Mouse (Mus musculus) heart, postnatal 0 days (tissue): ENCODE data around the gene Ptpn13. TPM values are rescaled to one million over a fixed set of nuclear protein-coding genes. Genes with fewer than 3 reads are reported as not detected.
A peak's percentile ranks its signal among the peaks of the same experiment; 100 is the strongest.

Experiments used
- ATAC-seq: fragments of 200-750 bp; cut with Nextera tagmentation; 2 replicates; pipeline ENCODE4 v1.8.0; 2017; ENCODE audit warnings: low read depth, moderate number of reproducible peaks, moderate library complexity; ENCODE audit not compliant: insufficient read depth
- DNase-seq: peaks from one replicate; pipeline ENCODE4 v3.0.0-alpha.2; 2016; ENCODE audit warnings: low spot score
- H3K27ac ChIP-seq: fragments of 300-500 bp; sonication (generic); 2 replicates; pipeline ENCODE4 v1.5.1; 2014; ENCODE audit warnings: low read depth, mild to moderate bottlenecking
- H3K27me3 ChIP-seq: fragments of 300-500 bp; sonication (generic); 2 replicates; pipeline ENCODE4 v1.6.1; 2014; ENCODE audit warnings: low read length, mixed read lengths; ENCODE audit not compliant: control insufficient read depth, insufficient read depth
- H3K36me3 ChIP-seq: fragments of 300-500 bp; sonication (generic); replicated peaks from 2 replicates; pipeline ENCODE4 v1.6.1; 2014; ENCODE audit warnings: low read length, mixed read lengths; ENCODE audit not compliant: control insufficient read depth, insufficient read depth
- H3K4me1 ChIP-seq: fragments of 300-500 bp; sonication (generic); 2 replicates; pipeline ENCODE4 v1.6.1; 2014; ENCODE audit warnings: antibody characterized with exemption; ENCODE audit not compliant: control insufficient read depth, insufficient read depth
- H3K4me2 ChIP-seq: fragments of 300-500 bp; sonication (generic); 2 replicates; pipeline ENCODE4 v1.6.1; 2014; ENCODE audit warnings: low read depth, mild to moderate bottlenecking, low read length, moderate library complexity
- H3K4me3 ChIP-seq: fragments of 300-500 bp; sonication (generic); 2 replicates; pipeline ENCODE4 v1.5.1; 2014; ENCODE audit warnings: low read depth, low read length
- H3K9ac ChIP-seq: fragments of 300-500 bp; sonication (generic); replicated peaks from 2 replicates; pipeline ENCODE4 v1.6.1; 2014; ENCODE audit warnings: low read depth, low read length, mixed read lengths
- H3K9me3 ChIP-seq: fragments of 300-500 bp; sonication (generic); replicated peaks from 2 replicates; pipeline ENCODE4 v1.6.1; 2016; ENCODE audit warnings: low read length; ENCODE audit not compliant: control insufficient read depth
- CTCF ChIP-seq: IDR thresholded peaks from 2 replicates; pipeline ENCODE4 v1.5.1; 2016; ENCODE audit warnings: antibody characterized with exemption, control low read depth, low read depth
- EP300 ChIP-seq: IDR thresholded peaks from 2 replicates; pipeline ENCODE4 v1.6.1; 2016; ENCODE audit warnings: antibody characterized with exemption, low read depth
- WGBS: fragments of 180-500 bp; shearing (Covaris S2); extraction: QIAGEN DNeasy Blood & Tissue Kit; methylation state at CpG from one replicate; pipeline ENCODE4 v1.1.7; 2014; 5-methylcytosine and 5-hydroxymethylcytosine counted together
- polyA plus RNA-seq: library from polyadenylated mRNA; unstranded; fragments of >200 nt; fragmentation: Nextera tagmentation; extraction: Ambion mirVana; gene quantifications from 2 replicates; pipeline ENCODE4 v1.2.1, GENCODE M21; 2015
- total RNA-seq: library from RNA; depleted of rRNA; stranded (reverse); fragments of >200 nt; gene quantifications from 2 replicates; pipeline ENCODE4 v1.2.3, GENCODE M21; 2014; ENCODE audit warnings: low replicate concordance

The Ptpn13 gene
- total and polyA plus RNA-seq, 2 experiments from 2014 or later, result 2.3 to 14.3 TPM

GRCm38 (mm10) chr5:103473467-103474096 is 48.6 kb downstream of the Ptpn13 start:
- 87% methylated on average over 11 of the region's 11 CpGs for WGBS
- Histone ChIP-seq H3K4me3 (no peak overlapping the region), H3K4me1 (no peaks in the 10 kb centered on the region), H3K9me3 (no peaks in the 10 kb centered on the region), H3K27me3 (no peaks in the 10 kb centered on the region), H3K9ac (no peak overlapping the region), H3K4me2 (no peak overlapping the region), H3K36me3 (no peaks in the 10 kb centered on the region), H3K27ac (no peak overlapping the region)
- DNase-seq (no peak), ATAC-seq (no peak)
- TF ChIP-seq CTCF, result no peak
- TF ChIP-seq EP300, result no peak

DNA sequence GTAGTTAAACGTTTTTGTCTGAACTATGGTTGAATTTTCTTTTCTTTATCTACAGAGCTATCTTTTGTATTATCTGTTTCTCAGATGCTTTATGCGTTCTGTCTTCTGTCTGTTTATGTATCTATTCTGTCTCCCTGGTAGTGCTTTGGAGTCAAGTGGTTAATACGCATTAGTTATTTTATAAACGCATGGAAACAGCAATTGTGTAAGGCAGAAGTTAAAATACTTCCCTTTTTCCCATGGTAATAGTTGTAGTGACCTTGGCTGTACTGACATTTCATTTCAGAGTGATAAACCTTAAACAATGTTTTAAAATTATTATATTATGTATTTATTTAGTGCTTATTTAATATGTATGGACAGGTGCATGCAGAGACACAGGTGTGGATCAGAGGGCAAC is 49.3 kb downstream of the Ptpn13 start:
- H3K36me3 ChIP-seq, result no peaks in the 10 kb centered on the region
- H3K9ac ChIP-seq, result no peak overlapping the region
- no peaks in the 10 kb centered on the region for H3K9me3 ChIP-seq
- WGBS, result 83% methylated on average over 4 of the region's 4 CpGs
- H3K27me3 ChIP-seq, result no peaks in the 10 kb centered on the region
- H3K4me2 ChIP-seq, result no peak overlapping the region
- TF ChIP-seq EP300, result no peak
- TF ChIP-seq CTCF, result no peak
- DNase-seq, result no peak
- no peak for ATAC-seq
- no peak overlapping the region for H3K4me3 ChIP-seq
- no peaks in the 10 kb centered on the region for H3K4me1 ChIP-seq
- no peak overlapping the region for H3K27ac ChIP-seq

DNA sequence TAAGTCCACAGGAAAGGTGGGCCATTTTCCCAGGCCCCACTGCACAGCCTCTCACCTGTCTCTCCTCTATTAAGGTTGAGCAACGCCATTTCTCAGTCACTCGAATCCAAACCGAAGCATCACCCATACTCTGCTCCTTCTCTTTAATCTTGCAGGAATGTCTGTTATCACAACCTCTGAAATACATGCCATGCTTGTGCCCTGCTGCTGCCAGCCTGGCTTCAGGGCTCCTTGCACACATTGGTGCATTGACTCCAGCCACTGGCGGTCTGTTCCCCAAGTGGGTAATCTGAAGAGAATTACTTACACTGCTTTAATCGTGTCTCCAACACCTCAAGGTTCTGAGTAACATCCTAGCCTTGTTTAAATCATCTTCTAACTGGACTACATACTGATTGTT is 50.5 kb downstream of the Ptpn13 start:
- H3K4me2 ChIP-seq, result no peak overlapping the region
- H3K4me1 ChIP-seq, result no peaks in the 10 kb centered on the region
- H3K27ac ChIP-seq, result no peak overlapping the region
- no peak for TF ChIP-seq EP300
- TF ChIP-seq CTCF, result no peak
- no peak overlapping the region for H3K4me3 ChIP-seq
- no peaks in the 10 kb centered on the region for H3K36me3 ChIP-seq
- 30% methylated on average over 5 of the region's 5 CpGs for WGBS
- H3K27me3 ChIP-seq, result no peaks in the 10 kb centered on the region
- peak; percentile 60; the same call in 1 of the 2 replicates for ATAC-seq
- no peak for DNase-seq
- no peak overlapping the region for H3K9ac ChIP-seq
- H3K9me3 ChIP-seq, result no peaks in the 10 kb centered on the region

- Histone ChIP-seq H3K9ac (no peak overlapping the region), H3K4me1 (no peaks in the 10 kb centered on the region), H3K9me3 (no peaks in the 10 kb centered on the region), H3K27me3 (no peaks in the 10 kb centered on the region), H3K4me2 (no peak overlapping the region), H3K36me3 (no peaks in the 10 kb centered on the region), H3K27ac (no peak overlapping the region), H3K4me3 (no peak overlapping the region)
- ATAC-seq (no peak), DNase-seq (no peak)
- TF ChIP-seq EP300, result no peak
- no peak for TF ChIP-seq CTCF
- WGBS, result 83% methylated on average over 5 of the region's 5 CpGs
Observed at GRCm38 (mm10) chr5:103479503-103479902, 54.5 kb downstream of the Ptpn13 start.

- Histone ChIP-seq H3K9ac (no peak overlapping the region), H3K9me3 (no peaks in the 10 kb centered on the region), H3K27ac (no peak overlapping the region), H3K36me3 (no peaks in the 10 kb centered on the region), H3K4me3 (no peak overlapping the region), H3K27me3 (no peaks in the 10 kb centered on the region), H3K4me2 (no peak overlapping the region), H3K4me1 (no peaks in the 10 kb centered on the region)
- DNase-seq, result no peak
- TF ChIP-seq EP300, result no peak
- TF ChIP-seq CTCF, result no peak
- WGBS, result 48% methylated on average over 2 of the region's 2 CpGs
- ATAC-seq, result no peak
Observed at GRCm38 (mm10) chr5:103481222-103481621, 56.2 kb downstream of the Ptpn13 start.

- no peaks in the 10 kb centered on the region for H3K9me3 ChIP-seq
- WGBS, result 88% methylated on average over 7 of the region's 7 CpGs
- no peaks in the 10 kb centered on the region for H3K4me1 ChIP-seq
- TF ChIP-seq CTCF (no peak), EP300 (no peak)
- ATAC-seq, result no peak
- no peak overlapping the region for H3K27ac ChIP-seq
- DNase-seq, result no peak
- H3K27me3 ChIP-seq, result no peaks in the 10 kb centered on the region
- H3K4me3 ChIP-seq, result no peak overlapping the region
- no peak overlapping the region for H3K4me2 ChIP-seq
- no peak overlapping the region for H3K9ac ChIP-seq
- H3K36me3 ChIP-seq, result no peaks in the 10 kb centered on the region
Observed at GRCm38 (mm10) chr5:103487001-103487400, 62.0 kb downstream of the Ptpn13 start.
